Mouse (Mus musculus): ENCODE results near the gene Gdf1. TPM values are rescaled to one million over a fixed set of nuclear protein-coding genes. Genes with fewer than 3 reads are reported as not detected.

Gdf1 gene
- polyA plus RNA-seq, 1 experiment from 2014 or later: 1.8 TPM

GRCm38 (mm10) chr8:70309311-70309710, 20.3 kb upstream of the Gdf1 start:
- Histone ChIP-seq H3K36me3 (replicated peaks) (peaks cover 82% of the 10 kb centered on the region), H3K4me2 (no peak overlapping the region), H3K4me3 (replicated peaks) (no peak overlapping the region), H3K9ac (no peak overlapping the region), H3K9me3 (no peaks in the 10 kb centered on the region), H3K4me1 (no peaks in the 10 kb centered on the region), H3K27ac (no peak overlapping the region), H3K27me3 (no peaks in the 10 kb centered on the region)
- no peak for ATAC-seq (ENCODE audit: low FRiP score)
- 31% methylated on average over 2 of the region's 2 CpGs for WGBS

- H3K36me3 ChIP-seq (replicated peaks): peaks cover 48% of the 10 kb centered on the region
- H3K4me1 ChIP-seq: peaks cover 36% of the 10 kb centered on the region
- ATAC-seq (ENCODE audit: low FRiP score): no peak
- 84% methylated on average over 2 of the region's 2 CpGs for WGBS
- H3K27me3 ChIP-seq: no peaks in the 10 kb centered on the region
- H3K9me3 ChIP-seq: no peaks in the 10 kb centered on the region
- no peak overlapping the region for H3K4me3 ChIP-seq (replicated peaks)
- no peak overlapping the region for H3K27ac ChIP-seq
- H3K9ac ChIP-seq: no peak overlapping the region
- H3K4me2 ChIP-seq: no peak overlapping the region
Measured at GRCm38 (mm10) chr8:70313399-70313798, 16.2 kb upstream of the Gdf1 start.

- Histone ChIP-seq H3K27me3 (no peaks in the 10 kb centered on the region), H3K27ac (peak within 1 kb of the TSS; percentile 93), H3K4me2 (peak within 1 kb of the TSS; percentile 87), H3K4me3 (replicated peaks) (peak within 1 kb of the TSS; percentile 55), H3K36me3 (replicated peaks) (peaks cover 48% of the 10 kb centered on the region), H3K4me1 (peaks cover 36% of the 10 kb centered on the region), H3K9me3 (no peaks in the 10 kb centered on the region), H3K9ac (peak within 1 kb of the TSS; percentile 67)
- WGBS: 1% methylated on average over 66 of the region's 66 CpGs
- ATAC-seq (ENCODE audit: low FRiP score): peak; percentile 67
Measured at GRCm38 (mm10) chr8:70315624-70316510, 13.8 kb upstream of the Gdf1 start, which contains the start of gene Cers1. Gene Cers1 (plus strand): TSS chr8:70315775.

GRCm38 (mm10) chr8:70316511-70317504, 12.8 kb upstream of the Gdf1 start:
- no peaks in the 10 kb centered on the region for H3K9me3 ChIP-seq
- H3K4me1 ChIP-seq: peaks cover 36% of the 10 kb centered on the region
- ATAC-seq (ENCODE audit: low FRiP score): peak; percentile 91
- H3K4me3 ChIP-seq (replicated peaks): peak overlapping the region; percentile 55
- peak overlapping the region; percentile 93 for H3K27ac ChIP-seq
- H3K36me3 ChIP-seq (replicated peaks): peaks cover 38% of the 10 kb centered on the region
- peak overlapping the region; percentile 67 for H3K9ac ChIP-seq
- H3K27me3 ChIP-seq: no peaks in the 10 kb centered on the region
- peak overlapping the region; percentile 87 for H3K4me2 ChIP-seq
- WGBS: 6% methylated on average over 15 of the region's 15 CpGs

GRCm38 (mm10) chr8:70317872-70318271, 11.7 kb upstream of the Gdf1 start:
- WGBS: 84% methylated on average over 5 of the region's 5 CpGs
- H3K4me3 ChIP-seq (replicated peaks): peak overlapping the region; percentile 55; the same call in 1 of the 2 replicates
- no peak for ATAC-seq (ENCODE audit: low FRiP score)
- peaks cover 36% of the 10 kb centered on the region for H3K4me1 ChIP-seq
- peaks cover 32% of the 10 kb centered on the region for H3K36me3 ChIP-seq (replicated peaks)
- peak overlapping the region; percentile 87 for H3K4me2 ChIP-seq
- no peaks in the 10 kb centered on the region for H3K27me3 ChIP-seq
- peak overlapping the region; percentile 36; the same call in 1 of the 2 replicates for H3K9ac ChIP-seq
- H3K9me3 ChIP-seq: no peaks in the 10 kb centered on the region
- H3K27ac ChIP-seq: peak overlapping the region; percentile 93

- Histone ChIP-seq H3K36me3 (replicated peaks) (peaks cover 58% of the 10 kb centered on the region), H3K27me3 (peaks cover under 1% of the 10 kb centered on the region), H3K9me3 (no peaks in the 10 kb centered on the region), H3K27ac (no peak overlapping the region), H3K4me3 (replicated peaks) (no peak overlapping the region), H3K4me2 (no peak overlapping the region), H3K4me1 (no peaks in the 10 kb centered on the region), H3K9ac (no peak overlapping the region)
- 91% methylated on average over 3 of the region's 3 CpGs for WGBS
- no peak for ATAC-seq (ENCODE audit: low FRiP score)
Measured at GRCm38 (mm10) chr8:70323716-70324115, 5.9 kb upstream of the Gdf1 start.

- peaks cover 62% of the 10 kb centered on the region for H3K36me3 ChIP-seq (replicated peaks)
- peaks cover 27% of the 10 kb centered on the region for H3K27me3 ChIP-seq
- H3K27ac ChIP-seq: no peak overlapping the region
- 95% methylated on average over 6 of the region's 6 CpGs for WGBS
- ATAC-seq (ENCODE audit: low FRiP score): no peak
- H3K4me1 ChIP-seq: peaks cover 33% of the 10 kb centered on the region
- H3K4me3 ChIP-seq (replicated peaks): no peak overlapping the region
- no peak overlapping the region for H3K9ac ChIP-seq
- H3K9me3 ChIP-seq: no peaks in the 10 kb centered on the region
- H3K4me2 ChIP-seq: no peak overlapping the region
Measured at GRCm38 (mm10) chr8:70327512-70327911, 2.1 kb upstream of the Gdf1 start.

- 7% methylated on average over 45 of the region's 45 CpGs for WGBS
- Histone ChIP-seq H3K4me3 (replicated peaks) (peak overlapping the region; percentile 10), H3K27me3 (peaks cover 27% of the 10 kb centered on the region), H3K4me1 (peaks cover 33% of the 10 kb centered on the region), H3K27ac (0 out of 2 replicates have a peak overlapping the region, but pooled peaks have one; percentile 25), H3K9ac (peak overlapping the region; percentile 45), H3K9me3 (no peaks in the 10 kb centered on the region), H3K36me3 (replicated peaks) (peaks cover 65% of the 10 kb centered on the region), H3K4me2 (peak overlapping the region; percentile 31)
- ATAC-seq (ENCODE audit: low FRiP score): peak; percentile 33
Measured at GRCm38 (mm10) chr8:70329835-70330740, 471 bp downstream of the Gdf1 start.

- Histone ChIP-seq H3K4me2 (peak overlapping the region; percentile 31), H3K4me1 (peaks cover 33% of the 10 kb centered on the region), H3K4me3 (replicated peaks) (peak overlapping the region; percentile 10), H3K9me3 (no peaks in the 10 kb centered on the region), H3K9ac (peak overlapping the region; percentile 45), H3K27ac (0 out of 2 replicates have a peak overlapping the region, but pooled peaks have one; percentile 25), H3K27me3 (peaks cover 27% of the 10 kb centered on the region), H3K36me3 (replicated peaks) (peaks cover 73% of the 10 kb centered on the region)
- WGBS: 29% methylated on average over 51 of the region's 53 CpGs
- ATAC-seq (ENCODE audit: low FRiP score): peak; percentile 82
Measured at GRCm38 (mm10) chr8:70330741-70331364, 1.2 kb downstream of the Gdf1 start.

- WGBS: 69% methylated on average over 19 of the region's 19 CpGs
- Histone ChIP-seq H3K4me3 (replicated peaks) (no peak overlapping the region), H3K9ac (peak overlapping the region; percentile 12; the same call in 1 of the 2 replicates)
Measured at GRCm38 (mm10) chr8:70331526-70331925, 1.9 kb downstream of the Gdf1 start.

More at GRCm38 (mm10) chr8:70331526-70331925, 1.9 kb downstream of the Gdf1 start:
- Histone ChIP-seq H3K4me1 (peaks cover 33% of the 10 kb centered on the region), H3K9me3 (no peaks in the 10 kb centered on the region), H3K27ac (peak overlapping the region; percentile 43), H3K36me3 (replicated peaks) (peaks cover 79% of the 10 kb centered on the region), H3K27me3 (peaks cover 27% of the 10 kb centered on the region), H3K4me2 (no peak overlapping the region)
- no peak for ATAC-seq (ENCODE audit: low FRiP score)
